Mouse (Mus musculus): ENCODE results near the gene Mif.

DNA sequence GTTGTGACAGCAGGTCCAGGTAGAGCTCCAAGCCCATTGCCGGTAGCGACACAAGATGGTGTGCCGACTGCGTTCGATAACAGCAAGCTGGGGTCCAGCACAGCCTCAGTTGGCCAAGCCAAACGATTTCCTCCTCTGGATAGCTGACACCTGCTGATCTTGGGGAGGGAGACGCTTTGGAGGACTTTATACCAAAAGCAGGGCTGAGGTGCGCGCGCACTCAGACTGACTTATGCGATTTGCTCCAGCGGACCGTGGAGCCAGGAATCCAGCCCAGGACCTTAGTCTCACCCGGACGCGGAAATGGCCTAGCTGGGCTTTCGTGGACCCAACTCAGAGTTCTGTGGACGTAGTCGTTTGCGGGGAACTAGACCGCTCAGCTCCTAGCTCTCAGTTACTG, 25.8 kb downstream of the Mif start:
- no peak for TF ChIP-seq CTCF (IDR thresholded peaks at IDR 0.05; ENCODE audit: low read depth)
- TF ChIP-seq EP300 (optimal IDR thresholded peaks at IDR 0.05) = no peak

All from stomach, postnatal 0 days (tissue).